Comparison of ENCODE assay signal across 8 mouse cellular contexts in genomic region chr6:51270216-51271127, GRCm38 (mm10).
DNase-seq lines count a peak whose midpoint lies in the region; ATAC-seq and TF ChIP-seq lines count a peak whose summit lies in the region.

No protein-coding gene starts in this region.

- TF ChIP-seq CTCF in cerebellum, adult 2 months (IDR thresholded peaks at IDR 0.05; ENCODE audit: borderline replicate concordance, insufficient read depth, low read depth, low read length): no peak
- TF ChIP-seq CTCF in spleen, adult 2 months (IDR thresholded peaks at IDR 0.05; ENCODE audit: extremely low read depth, insufficient read depth, insufficient read length, insufficient replicate concordance): no peak

- H3K4me1 ChIP-seq in cerebellum, adult 2 months (ENCODE audit: control insufficient read depth, insufficient read depth, low read length): 0 out of 2 replicates have a peak, but pooled peaks cover 3% of the 10 kb centered on the region
- H3K4me1 ChIP-seq in limb, embryonic 11.5 days (ENCODE audit: control insufficient read depth, insufficient read depth, low read length): no peaks in the 10 kb centered on the region
- peaks cover 18% of the 10 kb centered on the region for H3K4me1 ChIP-seq in midbrain, embryonic 13.5 days (replicated peaks)
- H3K4me1 ChIP-seq in spleen, adult 2 months (ENCODE audit: control insufficient read depth, insufficient read depth, insufficient read length): peaks cover 10% of the 10 kb centered on the region

- DNase-seq in cerebellum, adult 2 months: peak; percentile 12 to 17
- no peak for DNase-seq in cerebellum, adult 11 months
- peak; percentile 98 for DNase-seq in embryo, embryonic 9.5 days (ENCODE audit: extremely low spot score)
- DNase-seq in heart, adult 11 months: peak; percentile 98
- DNase-seq in kidney, adult 11 months: peak; percentile 73
- peak; percentile 98 for DNase-seq in limb, embryonic 11.5 days (ENCODE audit: low spot score)
- peak; percentile 26 to 55 for DNase-seq in spleen, adult 2 months (ENCODE audit: low read depth in 1 of 2, low spot score in 2 of 2)

- peak overlapping the region; percentile 41 for H3K4me3 ChIP-seq in cerebellum, adult 2 months (replicated peaks; ENCODE audit: insufficient read depth, low read depth, low read length)
- H3K4me3 ChIP-seq in limb, embryonic 11.5 days (ENCODE audit: low read depth, low read length): peak overlapping the region; percentile 66
- peak overlapping the region; percentile 64 for H3K4me3 ChIP-seq in midbrain, embryonic 13.5 days (replicated peaks)
- peak overlapping the region; percentile 57 for H3K4me3 ChIP-seq in spleen, adult 2 months (ENCODE audit: extremely low read depth, insufficient read depth, insufficient read length)

- peak overlapping the region; percentile 90 for H3K4me2 ChIP-seq in limb, embryonic 11.5 days (ENCODE audit: low read depth, severe bottlenecking)
- H3K4me2 ChIP-seq in midbrain, embryonic 13.5 days (replicated peaks): peak overlapping the region; percentile 100

- peak; percentile 93 for ATAC-seq in limb, embryonic 11.5 days (ENCODE audit: insufficient number of reproducible peaks, low FRiP score, low TSS enrichment, low read depth)
- ATAC-seq in midbrain, embryonic 13.5 days: peak; percentile 89

- no peak for TF ChIP-seq POLR2A in cerebellum, adult 2 months (IDR thresholded peaks at IDR 0.05; ENCODE audit: borderline replicate concordance, insufficient read depth, low read length)
- TF ChIP-seq POLR2A in spleen, adult 2 months (IDR thresholded peaks at IDR 0.05; ENCODE audit: low read depth, low read length): no peak

- H3K9ac ChIP-seq in limb, embryonic 11.5 days (ENCODE audit: low read length): peak overlapping the region; percentile 89
- peak overlapping the region; percentile 69 for H3K9ac ChIP-seq in midbrain, embryonic 13.5 days (replicated peaks)

- under 1% methylated on average over 80 of the region's 80 CpGs for WGBS in cerebellum, adult 2 months
- WGBS in limb, embryonic 11.5 days: under 1% methylated on average over 80 of the region's 80 CpGs
- under 1% methylated on average over 80 of the region's 80 CpGs for WGBS in midbrain, embryonic 13.5 days
- WGBS in spleen, adult 2 months: under 1% methylated on average over 80 of the region's 80 CpGs

- no peaks in the 10 kb centered on the region for H3K9me3 ChIP-seq in limb, embryonic 11.5 days (ENCODE audit: control insufficient read depth, low read length)
- no peaks in the 10 kb centered on the region for H3K9me3 ChIP-seq in midbrain, embryonic 13.5 days

- H3K27ac ChIP-seq in cerebellum, adult 2 months (ENCODE audit: insufficient read depth, low read length): no peak overlapping the region
- H3K27ac ChIP-seq in limb, embryonic 11.5 days (replicated peaks; ENCODE audit: low read depth, low read length): peak overlapping the region; percentile 76
- no peak overlapping the region for H3K27ac ChIP-seq in midbrain, embryonic 13.5 days
- H3K27ac ChIP-seq in spleen, adult 2 months (ENCODE audit: insufficient read depth, low read length): no peak overlapping the region

- no peaks in the 10 kb centered on the region for H3K36me3 ChIP-seq in limb, embryonic 11.5 days (ENCODE audit: control insufficient read depth, insufficient read depth, low read length)
- no peaks in the 10 kb centered on the region for H3K36me3 ChIP-seq in midbrain, embryonic 13.5 days
- no peaks in the 10 kb centered on the region for H3K36me3 ChIP-seq in spleen, adult 2 months (ENCODE audit: control insufficient read depth, insufficient read depth, low read length)

- no peaks in the 10 kb centered on the region for H3K27me3 ChIP-seq in cerebellum, adult 2 months (ENCODE audit: control insufficient read depth, insufficient read depth, low read length)
- H3K27me3 ChIP-seq in limb, embryonic 11.5 days (ENCODE audit: control insufficient read depth, insufficient read depth, low read length): no peaks in the 10 kb centered on the region
- peaks cover 23% of the 10 kb centered on the region for H3K27me3 ChIP-seq in midbrain, embryonic 13.5 days
- no peaks in the 10 kb centered on the region for H3K27me3 ChIP-seq in spleen, adult 2 months (ENCODE audit: control insufficient read depth, insufficient read depth, low read length)
